Mouse (Mus musculus) heart, postnatal 0 days (tissue): ENCODE measurements around the gene Tada3.

Experiments used
- CTCF ChIP-seq: IDR thresholded peaks from 2 replicates; pipeline ENCODE4 v1.5.1; 2016; ENCODE audit warnings: antibody characterized with exemption, control low read depth, low read depth
- EP300 ChIP-seq: IDR thresholded peaks from 2 replicates; pipeline ENCODE4 v1.6.1; 2016; ENCODE audit warnings: antibody characterized with exemption, low read depth

- TF ChIP-seq CTCF, result no peak
- no peak for TF ChIP-seq EP300
Observed at GRCm38 (mm10) chr6:113342297-113342696, 35.4 kb downstream of the Tada3 start.
